Mouse (Mus musculus) spleen, adult 10 weeks (tissue): ENCODE measurements around the gene Olfr918. TPM values are rescaled to one million over a fixed set of nuclear protein-coding genes. Genes with fewer than 3 reads are reported as not detected.

Source experiments
- polyA plus RNA-seq: library from polyadenylated mRNA; stranded (reverse); fragments of 350-450 nt; fragmentation: Illumina TruSeq; extraction: RNeasy Lipid Tissue Mini Kit (QIAGEN cat#74804); gene quantifications from one replicate; pipeline ENCODE4 v1.2.3, GENCODE M21; 2015; ENCODE audit warnings: low replicate concordance; ENCODE audit not compliant: insufficient read depth

Gene Olfr918
- polyA plus RNA-seq = not detected

DNA sequence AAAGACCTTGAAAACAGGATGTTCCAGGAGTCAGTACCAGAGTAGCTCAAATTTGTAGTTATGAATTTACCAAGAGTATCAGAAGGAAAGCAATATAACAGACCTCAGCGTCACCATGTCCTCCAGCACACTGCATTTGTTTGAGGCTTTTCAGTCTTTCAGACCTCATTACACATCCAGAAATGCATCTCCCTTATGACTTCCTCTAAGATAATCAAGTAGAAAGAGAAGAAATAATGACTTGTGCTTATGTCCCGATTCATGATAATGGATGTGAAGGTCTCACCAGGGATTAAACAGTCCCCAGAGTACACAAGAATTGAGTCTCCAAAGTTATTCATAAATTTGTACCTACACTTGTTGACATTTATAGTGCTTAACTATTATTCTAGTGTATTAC is at the start of gene Olfr918:
Gene Olfr918, minus strand, starts transcription at position 101 of the 400 bp plus-strand sequence.

DNA sequence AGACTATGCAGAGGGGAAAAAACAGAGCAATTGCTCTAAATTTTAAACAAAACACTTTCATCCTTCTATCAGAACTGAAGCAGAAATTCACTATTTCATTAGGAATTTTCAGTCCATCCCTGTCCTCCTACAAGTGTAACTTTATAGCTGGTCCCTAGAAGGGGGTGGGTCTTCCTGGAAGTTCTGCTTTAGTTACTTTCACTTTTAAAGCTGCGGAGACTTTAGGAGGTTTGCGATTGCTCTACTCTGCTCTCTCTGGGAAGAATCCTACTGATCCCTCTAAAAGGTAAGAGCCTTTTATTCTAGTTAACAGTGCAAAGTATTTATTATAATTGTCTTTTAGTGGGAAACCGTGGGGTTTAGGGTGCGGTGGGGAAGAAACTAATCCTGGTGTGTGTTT is 43.7 kb upstream of the Olfr918 start, which contains the start of gene Vwa5a:
Gene Vwa5a, plus strand, starts transcription at position 167 of the 400 bp plus-strand sequence.

DNA sequence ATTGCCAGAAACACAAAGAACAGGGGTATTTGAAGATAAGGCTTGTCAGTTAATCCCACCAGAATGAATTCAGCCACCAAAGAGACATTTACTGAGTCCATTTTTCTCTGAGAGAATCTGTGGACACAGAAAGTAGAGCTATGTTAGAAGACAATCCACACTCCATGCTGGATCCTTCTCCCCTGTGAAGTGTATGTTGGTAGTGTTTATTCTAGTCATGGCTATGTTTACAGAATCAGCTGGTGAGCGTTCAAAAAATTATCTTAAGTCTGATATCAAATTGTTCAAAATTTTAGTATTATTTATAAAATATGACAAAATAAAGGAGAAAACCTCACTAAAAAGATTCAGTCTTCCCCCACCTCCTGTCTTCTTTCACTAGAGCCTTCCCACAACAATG is 8.7 kb downstream of the Olfr918 start, which contains the start of gene Olfr917:
Gene Olfr917, minus strand, starts transcription at position 101 of the 400 bp plus-strand sequence.

DNA sequence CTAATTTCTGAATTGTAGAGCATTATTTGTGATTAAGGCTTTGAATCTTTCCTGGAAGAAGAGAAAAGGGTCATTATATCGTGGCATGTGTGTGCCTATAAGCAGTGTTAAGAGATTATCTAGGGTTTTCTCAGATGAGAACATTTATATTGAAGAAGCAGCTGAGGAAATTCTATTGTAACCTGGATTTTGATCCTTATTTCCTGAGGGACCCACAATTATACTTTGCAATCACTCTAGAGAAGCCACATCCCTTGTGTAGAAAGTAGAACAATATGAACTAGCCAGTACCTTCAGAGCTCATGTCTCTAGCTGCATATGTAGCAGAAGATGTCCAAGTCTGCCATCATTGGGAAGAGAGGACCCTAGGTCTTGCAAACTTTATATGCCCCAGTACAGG is 14.6 kb downstream of the Olfr918 start, which contains the start of gene Olfr916:
Gene Olfr916, minus strand, starts transcription at position 101 of the 400 bp plus-strand sequence.

Other genes starting within 250 kb of the Olfr918 start
- gene Olfr901, start 245.1 kb downstream of the Olfr918 start, polyA plus RNA-seq = not detected
- not detected for gene Olfr902, start 226.9 kb downstream of the Olfr918 start, polyA plus RNA-seq
- not detected for gene Olfr904, start 211.5 kb downstream of the Olfr918 start, polyA plus RNA-seq
- not detected for gene Olfr905, start 203.5 kb downstream of the Olfr918 start, polyA plus RNA-seq
- not detected for gene Olfr906, start 187.5 kb downstream of the Olfr918 start, polyA plus RNA-seq
- gene Olfr907, start 178.8 kb downstream of the Olfr918 start, polyA plus RNA-seq = not detected
- gene Olfr911-ps1, start 153.0 kb downstream of the Olfr918 start, polyA plus RNA-seq = not detected
- not detected for gene Olfr910, start 136.8 kb downstream of the Olfr918 start, polyA plus RNA-seq
- gene Olfr912, start 94.4 kb downstream of the Olfr918 start, polyA plus RNA-seq = not detected
- gene Olfr913, start 81.8 kb downstream of the Olfr918 start, polyA plus RNA-seq = not detected
- not detected for gene Olfr914, start 69.5 kb downstream of the Olfr918 start, polyA plus RNA-seq
- not detected for gene Olfr916, start 14.7 kb downstream of the Olfr918 start, polyA plus RNA-seq
- not detected for gene Olfr917, start 8.8 kb downstream of the Olfr918 start, polyA plus RNA-seq
- not detected for gene Olfr919, start 29.1 kb upstream of the Olfr918 start, polyA plus RNA-seq
- gene Vwa5a, start 43.7 kb upstream of the Olfr918 start, polyA plus RNA-seq = 43.1 TPM
- 0.32 TPM for gene Olfr920, start 77.7 kb upstream of the Olfr918 start, polyA plus RNA-seq
- not detected for gene Olfr921, start 98.5 kb upstream of the Olfr918 start, polyA plus RNA-seq
- gene Olfr922, start 140.0 kb upstream of the Olfr918 start, polyA plus RNA-seq = not detected
- not detected for gene Olfr923, start 151.9 kb upstream of the Olfr918 start, polyA plus RNA-seq
- not detected for gene Olfr924, start 169.8 kb upstream of the Olfr918 start, polyA plus RNA-seq
- gene Olfr26, start 180.5 kb upstream of the Olfr918 start, polyA plus RNA-seq = not detected
- not detected for gene Olfr926, start 202.5 kb upstream of the Olfr918 start, polyA plus RNA-seq